Mouse (Mus musculus) midbrain, embryonic 16.5 days (tissue): ENCODE data around the gene BC005537. TPM values are rescaled to one million over a fixed set of nuclear protein-coding genes. Genes with fewer than 3 reads are reported as not detected.

Experiments used
- ATAC-seq: fragments of 200-750 bp; cut with Nextera tagmentation; 2 replicates; pipeline ENCODE4 v1.8.0; 2017; ENCODE audit warnings: moderate TSS enrichment
- H3K27ac ChIP-seq: fragments of 300-500 bp; sonication (generic); 2 replicates; pipeline ENCODE4 v1.5.1; 2014; ENCODE audit warnings: mild to moderate bottlenecking, low read length, mixed read lengths
- H3K27me3 ChIP-seq: fragments of 300-500 bp; sonication (generic); 2 replicates; pipeline ENCODE4 v1.6.1; 2014; ENCODE audit warnings: low read depth, low read length, mixed read lengths; ENCODE audit not compliant: control insufficient read depth, insufficient read depth
- H3K36me3 ChIP-seq: fragments of 300-500 bp; sonication (generic); 2 replicates; pipeline ENCODE4 v1.6.1; 2014; ENCODE audit warnings: mild to moderate bottlenecking, low read length, moderate library complexity, mixed read lengths; ENCODE audit not compliant: control insufficient read depth, insufficient read depth
- H3K4me1 ChIP-seq: fragments of 300-500 bp; sonication (generic); 2 replicates; pipeline ENCODE4 v1.6.1; 2014; ENCODE audit warnings: mild to moderate bottlenecking, low read length, mixed read lengths; ENCODE audit not compliant: control insufficient read depth, insufficient read depth
- H3K4me2 ChIP-seq: fragments of 300-500 bp; sonication (generic); 2 replicates; pipeline ENCODE4 v1.6.1; 2014; ENCODE audit warnings: mild to moderate bottlenecking, low read length, mixed read lengths
- H3K4me3 ChIP-seq: fragments of 300-500 bp; sonication (generic); 2 replicates; pipeline ENCODE4 v1.5.1; 2014; ENCODE audit warnings: low read depth, mild to moderate bottlenecking, low read length, moderate library complexity, mixed read lengths
- H3K9ac ChIP-seq: fragments of 300-500 bp; sonication (generic); 2 replicates; pipeline ENCODE4 v1.6.1; 2014; ENCODE audit warnings: low read depth, low read length, mixed read lengths
- H3K9me3 ChIP-seq: fragments of 300-500 bp; sonication (generic); replicated peaks from 2 replicates; pipeline ENCODE4 v1.6.1; 2014; ENCODE audit warnings: mild to moderate bottlenecking, low read length, mixed read lengths; ENCODE audit not compliant: control insufficient read depth, poor library complexity, severe bottlenecking
- WGBS: fragments of 180-500 bp; shearing (Covaris S2); extraction: QIAGEN DNeasy Blood & Tissue Kit; methylation state at CpG from one replicate; pipeline ENCODE4 v1.1.7; 2014; 5-methylcytosine and 5-hydroxymethylcytosine counted together
- polyA plus RNA-seq: library from polyadenylated mRNA; unstranded; fragments of >200 nt; fragmentation: Nextera tagmentation; extraction: Ambion mirVana; gene quantifications from 2 replicates; pipeline ENCODE4 v1.2.1, GENCODE M21; 2015

BC005537 gene
- polyA plus RNA-seq, 1 experiment from 2014 or later, result 19.8 TPM

DNA sequence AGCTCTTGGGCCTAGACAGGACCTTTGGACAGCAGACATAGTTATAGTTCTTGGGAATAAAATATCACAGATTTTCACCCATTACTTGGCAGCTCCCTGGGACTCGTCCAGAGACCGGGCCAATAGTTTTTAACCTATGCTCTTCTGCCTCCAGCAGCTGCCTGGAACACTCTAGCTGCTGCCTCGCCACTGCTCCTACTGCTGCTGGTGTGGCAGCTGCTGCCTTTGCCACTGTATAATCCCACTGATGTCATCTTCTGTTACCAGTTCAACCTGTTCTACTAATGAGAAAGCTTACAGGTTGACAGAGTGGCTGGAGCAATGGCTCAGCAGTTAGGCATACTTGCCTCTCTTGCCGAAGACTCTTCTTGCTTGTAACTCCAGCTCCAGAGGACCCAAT, 47.9 kb downstream of the BC005537 start:
- Histone ChIP-seq H3K9me3 (no peaks in the 10 kb centered on the region), H3K27me3 (no peaks in the 10 kb centered on the region), H3K9ac (no peak overlapping the region), H3K4me2 (no peak overlapping the region), H3K4me3 (no peak overlapping the region), H3K27ac (no peak overlapping the region), H3K4me1 (peaks cover 14% of the 10 kb centered on the region), H3K36me3 (no peaks in the 10 kb centered on the region; the same call in 1 of the 2 replicates)
- 90% methylated on average over 4 of the region's 4 CpGs for WGBS
- no peak for ATAC-seq

DNA sequence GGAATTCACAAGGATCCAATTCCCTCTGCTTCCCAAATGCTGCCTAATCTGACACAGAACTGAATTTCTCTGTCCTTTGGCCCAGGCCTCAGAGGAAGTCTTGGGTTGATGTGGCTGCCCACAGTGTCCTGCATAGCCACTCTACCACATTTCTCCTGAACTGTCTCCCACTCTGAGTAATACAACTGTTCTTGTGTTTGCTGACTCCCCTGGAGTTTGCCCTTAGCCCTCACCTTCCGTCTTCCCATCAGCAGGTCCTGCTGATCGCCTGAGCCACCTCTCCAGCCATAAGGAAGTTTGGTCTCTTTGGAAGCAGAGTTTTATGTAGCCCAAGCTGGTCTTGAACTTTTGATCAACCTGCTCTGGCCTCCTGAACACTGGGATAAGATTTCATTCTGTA, 50.5 kb downstream of the BC005537 start:
- Histone ChIP-seq H3K27me3 (no peaks in the 10 kb centered on the region), H3K27ac (no peak overlapping the region), H3K9ac (no peak overlapping the region), H3K4me1 (no peaks in the 10 kb centered on the region), H3K36me3 (no peaks in the 10 kb centered on the region; the same call in 1 of the 2 replicates), H3K4me3 (no peak overlapping the region), H3K4me2 (no peak overlapping the region), H3K9me3 (no peaks in the 10 kb centered on the region)
- 86% methylated on average over 2 of the region's 2 CpGs for WGBS
- no peak for ATAC-seq

DNA sequence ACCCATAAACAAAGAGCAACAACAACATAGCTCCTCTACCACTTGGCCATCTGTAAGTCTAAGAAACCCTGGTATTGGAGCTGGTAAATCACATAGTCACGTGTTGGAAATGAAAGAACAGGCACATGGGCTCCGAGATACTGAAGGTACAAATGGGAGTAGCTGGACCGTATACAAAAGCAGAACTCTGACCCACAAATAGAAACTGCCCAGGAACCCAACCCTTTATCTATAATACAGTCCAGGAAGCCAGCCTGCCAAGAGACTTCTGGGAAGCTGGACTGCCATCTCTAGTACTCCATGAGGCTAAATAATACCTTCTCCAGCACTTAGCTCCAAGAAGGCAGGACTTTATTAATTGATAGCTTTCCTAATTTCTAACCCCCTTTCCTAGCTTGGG, 51.1 kb downstream of the BC005537 start:
- Histone ChIP-seq H3K36me3 (no peaks in the 10 kb centered on the region; the same call in 1 of the 2 replicates), H3K27me3 (no peaks in the 10 kb centered on the region), H3K9me3 (no peaks in the 10 kb centered on the region), H3K9ac (no peak overlapping the region), H3K4me3 (no peak overlapping the region), H3K4me1 (no peaks in the 10 kb centered on the region), H3K4me2 (no peak overlapping the region), H3K27ac (no peak overlapping the region)
- ATAC-seq, result no peak
- 91% methylated on average over 3 of the region's 3 CpGs for WGBS

DNA sequence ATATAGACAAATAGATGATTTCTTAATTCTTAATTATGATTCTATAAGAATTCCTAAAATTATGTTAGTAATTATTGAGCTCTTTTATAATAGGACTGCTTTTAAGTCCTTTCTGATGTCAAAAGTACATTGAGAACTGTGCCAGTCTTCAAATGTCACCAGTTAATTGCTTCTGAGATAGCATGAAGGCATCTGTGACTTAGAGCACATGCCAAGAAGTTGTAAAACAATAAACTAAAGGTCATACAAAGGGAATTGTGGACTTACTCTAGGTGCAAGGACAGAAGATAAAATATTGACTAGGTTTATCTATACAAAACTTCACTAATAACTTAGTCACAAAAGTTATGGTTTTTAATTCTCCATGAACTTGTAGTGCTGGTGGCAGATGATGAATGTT, 57.7 kb downstream of the BC005537 start:
- H3K4me3 ChIP-seq, result no peak overlapping the region
- H3K4me1 ChIP-seq, result no peaks in the 10 kb centered on the region
- H3K27me3 ChIP-seq, result no peaks in the 10 kb centered on the region
- no peak overlapping the region for H3K4me2 ChIP-seq
- no peaks in the 10 kb centered on the region for H3K9me3 ChIP-seq
- ATAC-seq, result no peak
- H3K27ac ChIP-seq, result no peak overlapping the region
- H3K9ac ChIP-seq, result no peak overlapping the region
- H3K36me3 ChIP-seq, result no peaks in the 10 kb centered on the region; the same call in 1 of the 2 replicates

DNA sequence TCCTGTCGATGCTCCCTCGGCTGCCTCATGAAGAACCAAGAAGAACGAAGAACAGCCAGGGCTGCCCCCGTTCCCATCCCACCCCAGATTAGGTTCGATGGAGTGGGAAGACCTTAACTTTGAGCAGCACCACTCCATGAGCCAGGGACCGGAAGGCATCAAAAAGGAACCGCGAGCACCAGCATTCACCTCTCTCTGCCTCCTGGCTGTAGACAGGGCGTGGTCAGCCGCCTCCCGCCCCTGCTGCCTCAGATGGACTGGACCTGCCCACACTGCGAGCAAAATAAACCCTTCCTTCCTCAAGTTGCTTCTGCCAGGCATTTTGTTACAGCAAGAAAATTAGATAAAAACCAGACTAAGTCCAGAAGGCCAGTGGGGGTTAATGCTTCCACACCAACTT, 59.6 kb downstream of the BC005537 start:
- no peaks in the 10 kb centered on the region for H3K4me1 ChIP-seq
- H3K27me3 ChIP-seq, result no peaks in the 10 kb centered on the region
- 78% methylated on average over 12 of the region's 12 CpGs for WGBS
- H3K4me2 ChIP-seq, result no peak overlapping the region
- H3K9me3 ChIP-seq, result no peaks in the 10 kb centered on the region
- no peak overlapping the region for H3K4me3 ChIP-seq
- no peak overlapping the region for H3K9ac ChIP-seq
- H3K27ac ChIP-seq, result no peak overlapping the region
- no peaks in the 10 kb centered on the region; the same call in 1 of the 2 replicates for H3K36me3 ChIP-seq
- ATAC-seq, result no peak

DNA sequence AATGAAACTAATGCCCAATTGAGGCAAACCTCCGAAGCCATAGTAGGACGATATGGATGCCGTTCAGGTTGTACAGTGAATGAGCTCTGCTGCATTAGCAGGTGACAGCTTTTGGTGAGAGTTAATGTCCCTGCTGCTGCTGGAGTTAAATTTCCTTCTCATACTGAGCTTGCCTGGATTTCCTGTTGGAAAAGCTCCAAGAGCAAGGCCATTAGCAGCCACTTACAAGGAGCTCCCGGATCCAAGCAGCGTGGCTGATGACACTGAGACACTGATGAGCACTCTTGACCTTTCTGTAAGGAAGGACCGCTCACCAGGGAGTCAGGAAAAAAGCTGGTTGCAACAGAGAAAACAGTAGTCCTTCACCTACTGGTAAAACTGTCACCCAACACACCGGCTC, 60.6 kb downstream of the BC005537 start:
- Histone ChIP-seq H3K36me3 (no peaks in the 10 kb centered on the region; the same call in 1 of the 2 replicates), H3K4me1 (no peaks in the 10 kb centered on the region), H3K27ac (no peak overlapping the region), H3K27me3 (no peaks in the 10 kb centered on the region), H3K9me3 (no peaks in the 10 kb centered on the region), H3K4me3 (no peak overlapping the region), H3K4me2 (no peak overlapping the region), H3K9ac (no peak overlapping the region)
- no peak for ATAC-seq
- 83% methylated on average over 7 of the region's 7 CpGs for WGBS

DNA sequence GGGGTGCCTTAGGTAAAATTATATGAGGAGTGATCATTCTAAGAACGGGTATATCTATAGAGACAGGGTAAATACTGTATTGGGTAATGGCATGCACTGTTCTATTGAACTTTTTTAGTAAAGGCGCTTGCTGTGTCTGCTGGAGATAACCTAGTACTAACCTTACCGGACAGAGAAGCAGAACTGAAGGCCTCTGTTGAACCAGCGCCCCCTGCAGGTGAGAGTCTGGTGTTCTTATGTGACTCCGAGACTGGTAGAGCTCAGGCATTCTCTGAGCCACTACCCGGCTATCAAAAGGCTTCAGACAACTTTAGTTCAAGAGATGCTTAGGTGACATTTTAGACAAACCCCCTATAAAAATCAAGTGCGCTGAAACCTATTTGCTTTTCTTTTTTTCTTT, 61.1 kb downstream of the BC005537 start:
- no peaks in the 10 kb centered on the region; the same call in 1 of the 2 replicates for H3K36me3 ChIP-seq
- H3K27ac ChIP-seq, result no peak overlapping the region
- H3K4me1 ChIP-seq, result no peaks in the 10 kb centered on the region
- 62% methylated on average over 7 of the region's 7 CpGs for whole genome bisulfite sequencing
- ATAC-seq, result no peak
- H3K4me3 ChIP-seq, result no peak overlapping the region
- H3K27me3 ChIP-seq, result no peaks in the 10 kb centered on the region
- H3K4me2 ChIP-seq, result no peak overlapping the region
- H3K9ac ChIP-seq, result no peak overlapping the region
- no peaks in the 10 kb centered on the region for H3K9me3 ChIP-seq

Other genes with a start within 250 kb of the BC005537 start
- gene Ripor2, start 219.5 kb upstream of the BC005537 start, polyA plus RNA-seq, result 31.8 and 33.8 TPM in 2 replicates
- gene Armh2, start 60.4 kb upstream of the BC005537 start, polyA plus RNA-seq, result not detected in 2 replicates
- 11.0 and 13.6 TPM in 2 replicates for gene Gmnn, start 39.7 kb upstream of the BC005537 start, polyA plus RNA-seq
- gene Acot13, start 29.9 kb downstream of the BC005537 start, polyA plus RNA-seq, result 49.6 and 53.3 TPM in 2 replicates
- gene Tdp2, start 30.0 kb downstream of the BC005537 start, polyA plus RNA-seq, result 26.5 and 32.0 TPM in 2 replicates
- gene D130043K22Rik, start 43.5 kb downstream of the BC005537 start, polyA plus RNA-seq, result 8.9 and 10.2 TPM in 2 replicates
- 12.8 and 14.0 TPM in 2 replicates for gene Aldh5a1, start 136.0 kb downstream of the BC005537 start, polyA plus RNA-seq
- 2.8 and 3.5 TPM in 2 replicates for gene Gpld1, start 141.5 kb downstream of the BC005537 start, polyA plus RNA-seq
- gene Mrs2, start 218.7 kb downstream of the BC005537 start, polyA plus RNA-seq, result 14.9 and 19.3 TPM in 2 replicates